Mouse (Mus musculus): ENCODE results near the gene Pdzk1.

DNA sequence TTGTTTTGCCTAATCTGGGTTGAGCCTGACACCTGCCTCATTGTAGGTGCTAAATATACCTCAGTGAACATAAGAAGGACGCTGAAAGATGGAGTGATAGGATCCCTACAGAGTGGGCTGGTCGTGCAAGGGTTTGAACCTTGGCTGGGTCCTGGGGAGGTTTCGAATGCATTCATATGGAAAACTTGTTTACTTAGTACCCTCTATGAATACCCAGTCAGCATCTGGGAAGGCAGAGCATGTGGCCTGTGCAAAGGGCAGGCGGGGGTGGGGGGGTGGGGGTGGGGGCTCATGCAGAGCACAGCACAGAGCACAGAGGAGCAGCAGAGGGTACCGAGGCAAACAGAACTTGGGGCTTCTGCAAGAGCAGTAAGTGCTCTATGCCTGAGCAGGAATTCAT, 3.8 kb downstream of the Pdzk1 start:
- TF ChIP-seq CTCF (IDR thresholded peaks at IDR 0.05), result no peak
- no peak for TF ChIP-seq POLR2A (IDR thresholded peaks at IDR 0.05; ENCODE audit: insufficient read depth, low read depth, low read length)
